Mouse (Mus musculus) MEL (cell line): ENCODE data around the gene Stn1. TPM values are rescaled to one million over a fixed set of nuclear protein-coding genes. Genes with fewer than 3 reads are reported as not detected.
A peak's percentile ranks its signal among the peaks of the same experiment; 100 is the strongest.

Experiments used
- DNase-seq: peaks from one replicate; pipeline ENCODE4 v3.0.0; 2011; ENCODE audit warnings: low read depth, low spot score
- H3K27ac ChIP-seq: 2 replicates; pipeline ENCODE4 v1.5.1; 2012; ENCODE audit warnings: low read depth, mild to moderate bottlenecking, control low read depth, low read length, moderate library complexity; ENCODE audit not compliant: control insufficient read depth
- H3K27me3 ChIP-seq, 2 experiments: fragments of 150-350 bp in 1 of 2; sonication (generic) in 1 of 2; 2 replicates each; pipeline ENCODE4 v1.6.1; 2012; ENCODE audit warnings: low read length in 2 of 2, mild to moderate bottlenecking in 2 of 2, improper control_type of control experiment in 1 of 2, moderate library complexity in 1 of 2; ENCODE audit not compliant: insufficient read depth in 2 of 2, control insufficient read depth in 1 of 2
- H3K36me3 ChIP-seq, 2 experiments: 2 replicates each; pipeline ENCODE4 v1.6.1; 2012 to 2014; ENCODE audit warnings: low read length in 2 of 2, improper control_type of control experiment in 1 of 2, inconsistent platforms in 1 of 2, mild to moderate bottlenecking in 1 of 2; ENCODE audit not compliant: insufficient read depth in 2 of 2, control insufficient read depth in 1 of 2
- H3K4me1 ChIP-seq, 2 experiments: fragments of 150-350 bp in 1 of 2; sonication (generic) in 1 of 2; 2 replicates each; pipeline ENCODE4 v1.6.1; 2012; ENCODE audit warnings: low read length in 2 of 2, improper control_type of control experiment in 1 of 2, mild to moderate bottlenecking in 1 of 2; ENCODE audit not compliant: insufficient read depth in 2 of 2, control insufficient read depth in 1 of 2
- H3K4me3 ChIP-seq, 2 experiments: fragments of 150-350 bp in 1 of 2; sonication (generic) in 1 of 2; 2 replicates each; pipeline ENCODE4 v1.5.1; 2012; ENCODE audit warnings: low read depth in 2 of 2, low read length in 2 of 2, mild to moderate bottlenecking in 2 of 2, moderate library complexity in 2 of 2, control low read depth in 1 of 2, improper control_type of control experiment in 1 of 2; ENCODE audit not compliant: control insufficient read depth in 1 of 2, insufficient read depth in 1 of 2
- H3K79me2 ChIP-seq: 2 replicates; pipeline ENCODE4 v1.6.1; 2012; ENCODE audit warnings: mild to moderate bottlenecking, low read length, moderate library complexity; ENCODE audit not compliant: control insufficient read depth, poor library complexity, insufficient read depth
- H3K9ac ChIP-seq: 2 replicates; pipeline ENCODE4 v1.6.1; 2012; ENCODE audit warnings: low read depth, mild to moderate bottlenecking, control low read depth, low read length, moderate library complexity; ENCODE audit not compliant: control insufficient read depth, poor library complexity, severe bottlenecking
- H3K9me3 ChIP-seq: fragments of 150-350 bp; sonication (generic); replicated peaks from 2 replicates; pipeline ENCODE4 v1.6.1; 2012; ENCODE audit warnings: mild to moderate bottlenecking, low read length, improper control_type of control experiment, moderate library complexity; ENCODE audit not compliant: insufficient read depth
- CHD1 ChIP-seq: IDR thresholded peaks from 2 replicates; pipeline ENCODE4 v1.6.1; 2012; ENCODE audit warnings: low read depth, mild to moderate bottlenecking, inconsistent platforms, low read length, improper control_type of control experiment
- CHD2 ChIP-seq: IDR thresholded peaks from 2 replicates; pipeline ENCODE4 v1.6.1; 2011; ENCODE audit warnings: low read length, improper control_type of control experiment
- ETS1 ChIP-seq: IDR thresholded peaks from 2 replicates; pipeline ENCODE4 v1.6.1; 2012; ENCODE audit warnings: low read depth, mild to moderate bottlenecking, inconsistent platforms, low read length, improper control_type of control experiment, moderate library complexity
- HCFC1 ChIP-seq: IDR thresholded peaks from 2 replicates; pipeline ENCODE4 v1.6.1; 2012; ENCODE audit warnings: low read depth, mild to moderate bottlenecking, inconsistent platforms, low read length, improper control_type of control experiment, moderate library complexity
- MAFK ChIP-seq: IDR thresholded peaks from 2 replicates; pipeline ENCODE4 v1.6.1; 2011; ENCODE audit warnings: low read depth, mild to moderate bottlenecking, low read length, improper control_type of control experiment, borderline replicate concordance
- MAZ ChIP-seq: IDR thresholded peaks from 2 replicates; pipeline ENCODE4 v1.6.1; 2012; ENCODE audit warnings: low read depth, mild to moderate bottlenecking, inconsistent platforms, low read length, improper control_type of control experiment
- MXI1 ChIP-seq: IDR thresholded peaks from 2 replicates; pipeline ENCODE4 v1.6.1; 2011; ENCODE audit warnings: mild to moderate bottlenecking, low read depth, low read length, improper control_type of control experiment
- POLR2AphosphoS2 ChIP-seq: IDR thresholded peaks from 2 replicates; pipeline ENCODE4 v1.6.1; 2011; ENCODE audit warnings: low read length, improper control_type of control experiment
- RAD21 ChIP-seq: IDR thresholded peaks from 2 replicates; pipeline ENCODE4 v1.6.1; 2011; ENCODE audit warnings: mild to moderate bottlenecking, low read depth, low read length, improper control_type of control experiment
- SMC3 ChIP-seq: IDR thresholded peaks from 2 replicates; pipeline ENCODE4 v1.6.1; 2011; ENCODE audit warnings: low read depth, low read length, improper control_type of control experiment
- UBTF ChIP-seq: IDR thresholded peaks from 2 replicates; pipeline ENCODE4 v1.6.1; 2012; ENCODE audit warnings: low read depth, mild to moderate bottlenecking, inconsistent platforms, low read length, improper control_type of control experiment, moderate library complexity, borderline replicate concordance; ENCODE audit not compliant: insufficient read depth
- USF2 ChIP-seq, 2 experiments: IDR thresholded peaks; 2 replicates each; pipeline ENCODE4 v1.6.1; 2011 to 2012; ENCODE audit warnings: improper control_type of control experiment in 2 of 2, low read length in 2 of 2, borderline replicate concordance in 1 of 2, inconsistent platforms in 1 of 2, low read depth in 1 of 2, mild to moderate bottlenecking in 1 of 2; ENCODE audit not compliant: insufficient read depth in 1 of 2
- ZC3H11A ChIP-seq: IDR thresholded peaks from 2 replicates; pipeline ENCODE4 v1.6.1; 2012; ENCODE audit warnings: low read depth, mild to moderate bottlenecking, inconsistent platforms, low read length, improper control_type of control experiment
- ZNF384 ChIP-seq: IDR thresholded peaks from 2 replicates; pipeline ENCODE4 v1.6.1; 2012; ENCODE audit warnings: low read depth, mild to moderate bottlenecking, inconsistent platforms, low read length, improper control_type of control experiment
- polyA plus RNA-seq, 2 experiments: library from polyadenylated mRNA; stranded (reverse) in 1 of 2; unstranded in 1 of 2; fragments of >175 nt in 1 of 2; fragments of >200 nt in 1 of 2; gene quantifications; 2 replicates each; pipeline versions ENCODE4 v1.2.1 to v1.2.4; 2012; ENCODE audit warnings: low replicate concordance in 2 of 2, low read depth in 1 of 2; ENCODE audit not compliant: insufficient read length in 2 of 2, insufficient read depth in 1 of 2, missing spikeins in 1 of 2
- total RNA-seq: library from RNA; depleted of rRNA; stranded (reverse); fragments of 300-350 nt; gene quantifications from 2 replicates; pipeline ENCODE4 v1.2.3, GENCODE M21; 2012; rRNA removed

Stn1 gene
- total RNA-seq (9.7 and 10.2 TPM in 2 replicates), polyA plus RNA-seq (10 to 100 TPM in 1 of 2 experiments, not detected in 1; 13.6 TPM)

GRCm38 (mm10) chr19:47537300-47537792 lies at the start of gene Stn1:
Gene Stn1, minus strand, starts transcription at chr19:47537507.
- Histone ChIP-seq H3K27ac (no peak within 1 kb of the TSS), H3K9ac (peak within 1 kb of the TSS; percentile 57), H3K4me3 (peak within 1 kb of the TSS; percentile 57 to 63), H3K4me1 (peaks cover 6 to 23% of the 10 kb centered on the region in 2 experiments), H3K79me2 (no peaks in the 10 kb centered on the region), H3K36me3 (peaks cover 0 to 18% of the 10 kb centered on the region in 2 experiments; a peak in 2 of 4 replicates), H3K9me3 (no peaks in the 10 kb centered on the region), H3K27me3 (no peaks in the 10 kb centered on the region)
- TF ChIP-seq MAZ: peak; percentile 18; the same call in 1 of the 2 replicates
- TF ChIP-seq ZNF384: peak; percentile 75
- TF ChIP-seq ETS1: no peak
- DNase-seq: no peak

- no peak overlapping the region for H3K27ac ChIP-seq
- no peak overlapping the region for H3K9ac ChIP-seq
- DNase-seq: no peak
- TF ChIP-seq ETS1: no peak
- TF ChIP-seq HCFC1: no peak
- TF ChIP-seq ZC3H11A: no peak
- TF ChIP-seq CHD2: no peak
- no peak for TF ChIP-seq POLR2AphosphoS2
- TF ChIP-seq CHD1: no peak
- TF ChIP-seq UBTF: no peak
- TF ChIP-seq SMC3: no peak
- TF ChIP-seq RAD21: no peak
- no peak for TF ChIP-seq MAFK
- H3K27me3 ChIP-seq: no peaks in the 10 kb centered on the region
- H3K36me3 ChIP-seq: peaks cover 0 to 43% of the 10 kb centered on the region in 2 experiments; a peak in 3 of 4 replicates
- H3K4me1 ChIP-seq: peaks cover 9 to 22% of the 10 kb centered on the region in 2 experiments
- peaks cover 59% of the 10 kb centered on the region for H3K79me2 ChIP-seq
- no peak overlapping the region for H3K4me3 ChIP-seq
- H3K9me3 ChIP-seq: no peaks in the 10 kb centered on the region
These were observed 49.7 kb upstream of the Stn1 start for GRCm38 (mm10) chr19:47587009-47587408.

DNA sequence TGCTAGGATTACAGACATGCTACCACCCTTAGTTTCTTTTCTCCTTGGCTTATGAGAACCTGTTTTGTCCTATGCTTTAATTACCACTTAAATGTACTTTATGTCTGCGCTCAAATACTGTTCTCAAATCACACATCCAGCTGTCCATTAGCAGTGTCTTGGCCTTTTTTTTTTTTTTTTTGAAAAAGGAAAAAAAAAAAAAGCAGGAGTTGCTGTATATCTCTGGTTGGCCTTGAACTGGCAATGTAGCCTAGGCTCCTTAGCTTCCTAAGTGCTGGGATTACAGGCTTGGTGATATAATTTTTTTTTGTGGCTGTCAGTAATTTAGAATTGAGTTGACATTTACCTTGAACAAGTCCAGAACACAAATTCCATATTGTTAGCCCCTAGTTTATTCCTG lies 48.5 kb upstream of the Stn1 start:
- H3K4me1 ChIP-seq: peaks cover 9 to 22% of the 10 kb centered on the region in 2 experiments
- DNase-seq: no peak
- peaks cover 71% of the 10 kb centered on the region for H3K79me2 ChIP-seq
- H3K36me3 ChIP-seq: peaks cover 0 to 46% of the 10 kb centered on the region in 2 experiments; a peak in 3 of 4 replicates
- TF ChIP-seq USF2 (IDR thresholded peaks at IDR 0.05; ENCODE audit: borderline replicate concordance in 1 of 2, insufficient read depth in 1 of 2, low read depth in 1 of 2, low read length in 2 of 2) (no peak), MXI1 (peak; percentile 39; the same call in 1 of the 2 replicates), ZNF384 (peak; percentile 74)
- no peaks in the 10 kb centered on the region for H3K27me3 ChIP-seq
- H3K9me3 ChIP-seq: no peaks in the 10 kb centered on the region
- no peak overlapping the region for H3K27ac ChIP-seq
- no peak overlapping the region for H3K9ac ChIP-seq
- H3K4me3 ChIP-seq: no peak overlapping the region
